Mouse (Mus musculus): ENCODE data around the gene Slc9a3r1.
A peak's percentile ranks its signal among the peaks of the same experiment; 100 is the strongest.

The Slc9a3r1 gene

DNA sequence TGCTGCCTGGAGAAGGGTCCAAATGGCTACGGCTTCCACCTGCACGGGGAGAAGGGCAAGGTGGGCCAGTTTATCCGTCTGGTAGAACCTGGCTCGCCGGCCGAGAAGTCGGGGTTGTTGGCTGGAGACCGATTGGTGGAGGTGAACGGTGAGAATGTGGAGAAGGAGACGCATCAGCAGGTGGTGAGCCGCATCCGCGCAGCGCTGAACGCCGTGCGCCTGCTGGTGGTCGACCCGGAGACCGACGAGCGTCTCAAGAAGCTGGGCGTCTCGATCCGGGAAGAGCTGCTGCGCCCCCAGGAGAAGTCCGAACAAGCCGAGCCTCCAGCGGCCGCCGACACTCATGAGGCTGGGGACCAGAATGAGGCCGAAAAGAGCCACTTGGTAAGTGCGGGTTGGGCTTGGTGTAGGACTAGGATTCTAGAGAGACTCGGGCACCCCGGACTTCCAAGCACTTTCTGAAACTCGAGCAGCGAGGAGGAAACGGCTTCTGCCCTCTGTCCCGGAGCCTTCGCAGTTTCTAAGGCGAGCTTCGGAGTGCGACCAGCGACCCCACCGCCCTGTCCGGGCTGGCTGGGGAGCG lies 518 bp downstream of the Slc9a3r1 start:
- no peak for DNase-seq

DNA sequence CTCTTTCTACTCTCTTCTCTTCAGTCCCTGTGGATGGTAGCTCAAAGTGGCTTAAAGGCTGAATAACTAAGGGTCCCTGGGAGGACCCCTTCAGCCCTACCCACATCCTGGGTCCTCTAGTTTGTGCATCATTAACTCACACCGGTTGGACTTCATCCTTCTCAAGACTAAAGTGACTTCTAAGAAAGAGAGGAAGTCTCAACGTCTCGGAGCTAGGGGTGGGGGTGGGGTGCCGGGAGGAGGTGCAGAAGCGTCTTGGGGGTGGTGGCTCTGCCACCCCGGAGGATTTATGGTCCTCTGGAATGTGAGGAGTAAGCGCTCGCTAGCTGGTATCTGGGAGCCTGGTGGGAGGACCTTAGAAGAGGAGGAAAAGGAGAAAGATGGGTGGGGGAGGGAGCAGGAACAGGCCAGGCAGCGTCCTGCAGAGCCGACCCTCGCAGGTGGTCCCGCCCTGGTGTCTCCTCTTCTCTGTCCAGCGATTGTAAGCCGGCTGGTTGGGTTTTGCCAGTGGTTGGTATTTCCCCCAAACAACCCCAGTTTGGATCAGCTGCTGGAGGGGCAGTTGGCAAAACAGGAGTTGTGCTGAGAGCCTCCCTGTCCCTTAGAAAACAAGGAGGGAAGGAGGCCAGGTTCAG lies 1.3 kb downstream of the Slc9a3r1 start:
- DNase-seq: no peak

DNA sequence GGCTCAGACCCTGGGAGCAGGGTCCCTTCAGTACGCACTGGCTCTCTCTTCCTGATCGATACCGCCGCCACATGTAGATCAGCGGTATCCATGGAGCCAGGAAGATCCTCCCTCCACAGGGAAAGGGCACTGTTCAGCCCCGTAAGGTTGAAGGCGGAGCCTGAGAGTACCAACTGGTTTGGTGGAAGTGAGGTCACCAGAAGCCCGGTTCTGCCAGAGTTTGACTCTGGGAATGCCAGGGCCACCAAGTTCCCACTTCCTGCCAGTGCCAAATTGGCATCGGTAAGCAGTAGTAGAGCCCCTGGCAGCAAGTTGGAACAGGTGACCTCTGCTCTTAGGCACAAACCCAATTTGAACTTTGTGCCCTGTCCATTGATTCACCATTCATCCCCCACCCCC lies 1.8 kb downstream of the Slc9a3r1 start:
- DNase-seq: peak; percentile 77

DNA sequence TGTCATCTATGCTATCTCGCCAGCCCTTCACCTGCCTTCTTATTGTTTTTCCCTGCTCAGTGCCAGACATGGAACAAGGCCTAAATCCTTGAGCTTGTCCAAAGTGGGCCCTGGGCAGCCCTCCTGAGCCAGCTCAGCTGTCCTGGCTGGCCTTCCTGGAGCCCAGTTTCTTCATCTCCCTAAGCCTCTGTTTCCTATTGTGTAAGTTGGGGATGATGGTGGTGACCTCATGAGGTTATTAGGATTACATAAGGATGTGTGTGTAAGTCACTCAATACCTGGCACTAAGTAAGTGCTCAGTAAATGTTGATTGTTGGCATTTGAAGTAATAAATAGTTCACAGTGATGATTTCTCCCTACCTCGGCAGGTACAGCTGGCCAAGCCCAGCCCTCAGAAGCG lies 3.6 kb downstream of the Slc9a3r1 start:
- no peak for DNase-seq

DNA sequence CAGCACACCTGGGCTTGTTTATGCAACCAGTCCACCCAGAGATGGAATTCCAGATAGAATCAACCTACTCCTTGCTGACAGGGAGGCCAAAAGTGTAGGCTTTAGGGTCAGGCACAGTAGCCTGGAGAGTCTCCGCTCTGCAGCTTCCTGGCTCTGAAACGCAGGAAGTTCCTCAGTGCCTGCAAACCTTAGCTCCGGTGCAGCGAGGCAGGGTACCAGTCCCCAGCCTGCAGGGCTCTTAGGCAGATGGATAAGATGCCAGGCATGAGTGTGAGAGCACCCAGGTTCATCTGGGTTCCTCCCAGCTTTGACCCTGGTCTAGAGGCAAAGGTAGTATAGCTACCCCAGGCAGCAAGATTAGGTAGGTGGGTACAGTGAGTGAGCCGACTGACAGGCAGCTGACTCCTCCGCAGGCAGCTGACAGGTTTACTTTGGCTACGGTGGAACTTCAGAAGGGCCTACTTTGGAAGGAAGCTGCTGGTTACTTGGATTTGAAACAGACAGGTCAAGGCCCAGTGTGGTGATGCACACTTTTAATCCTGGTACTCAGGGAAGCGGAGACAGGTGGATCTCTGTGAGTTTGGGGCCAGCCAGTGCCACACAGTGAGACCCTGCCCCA lies 4.6 kb downstream of the Slc9a3r1 start:
- no peak for DNase-seq

DNA sequence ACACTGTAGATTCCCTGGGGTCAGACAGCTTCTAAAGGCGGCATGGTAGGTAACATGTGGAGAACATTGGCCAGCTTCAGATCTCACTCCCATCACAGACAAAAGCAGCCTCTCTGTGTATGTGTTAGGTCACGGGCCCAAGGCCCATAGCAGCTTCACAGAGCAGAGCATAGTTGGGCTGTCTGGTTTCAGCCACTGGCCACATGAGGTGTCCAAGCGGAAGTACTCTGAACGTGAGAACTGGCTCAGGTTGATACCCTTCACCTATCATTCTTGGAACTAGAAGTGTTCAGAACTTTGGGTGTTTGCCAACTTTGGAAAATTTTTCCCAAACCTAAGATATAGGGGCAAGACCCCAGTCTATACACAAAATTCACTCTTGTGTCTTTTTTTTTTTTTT lies 6.3 kb downstream of the Slc9a3r1 start:
- DNase-seq: no peak

DNA sequence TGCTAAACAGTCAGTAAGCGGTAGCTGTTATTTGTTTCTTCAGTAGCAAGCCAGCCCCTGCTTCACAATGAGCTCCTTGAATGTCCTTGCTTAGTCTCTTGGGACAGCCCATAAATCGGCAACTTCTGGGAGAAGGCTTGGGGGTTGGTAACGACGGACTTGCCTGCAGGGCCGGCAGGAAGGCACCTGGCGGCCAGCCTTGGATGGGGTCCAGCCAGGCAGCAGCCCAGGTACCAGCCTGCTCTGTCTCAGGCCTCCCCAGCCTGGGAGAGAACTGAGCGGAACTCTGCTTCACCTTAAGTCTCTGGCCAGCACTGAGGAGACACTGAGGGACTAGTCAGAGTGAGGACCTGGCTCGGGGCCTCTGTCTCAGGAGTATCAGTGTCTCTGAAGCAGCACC lies 8.0 kb downstream of the Slc9a3r1 start:
- DNase-seq: no peak

DNA sequence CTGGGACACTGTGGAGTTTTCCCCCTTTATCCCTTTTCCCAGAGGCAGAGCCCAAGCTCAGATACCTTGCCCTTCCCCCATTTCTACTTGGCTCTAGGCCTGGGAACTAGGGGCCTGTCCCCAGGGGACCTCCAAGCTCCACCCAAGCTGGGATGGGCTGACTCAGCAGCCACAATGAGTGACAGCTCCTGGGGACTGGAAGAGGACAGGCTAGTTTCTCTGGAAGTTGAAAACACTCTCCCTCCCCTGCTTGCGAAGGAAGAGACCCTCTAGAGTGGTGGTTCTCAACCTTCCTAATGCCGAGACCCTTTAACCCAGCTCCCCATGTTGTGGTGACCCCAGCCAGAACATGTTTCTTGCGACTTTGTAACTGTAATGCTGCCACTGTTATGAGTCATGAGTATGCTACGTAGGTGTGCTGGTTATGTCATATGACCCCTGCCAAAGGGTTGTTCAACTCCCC lies 9.7 kb downstream of the Slc9a3r1 start:
- no peak for DNase-seq

DNA sequence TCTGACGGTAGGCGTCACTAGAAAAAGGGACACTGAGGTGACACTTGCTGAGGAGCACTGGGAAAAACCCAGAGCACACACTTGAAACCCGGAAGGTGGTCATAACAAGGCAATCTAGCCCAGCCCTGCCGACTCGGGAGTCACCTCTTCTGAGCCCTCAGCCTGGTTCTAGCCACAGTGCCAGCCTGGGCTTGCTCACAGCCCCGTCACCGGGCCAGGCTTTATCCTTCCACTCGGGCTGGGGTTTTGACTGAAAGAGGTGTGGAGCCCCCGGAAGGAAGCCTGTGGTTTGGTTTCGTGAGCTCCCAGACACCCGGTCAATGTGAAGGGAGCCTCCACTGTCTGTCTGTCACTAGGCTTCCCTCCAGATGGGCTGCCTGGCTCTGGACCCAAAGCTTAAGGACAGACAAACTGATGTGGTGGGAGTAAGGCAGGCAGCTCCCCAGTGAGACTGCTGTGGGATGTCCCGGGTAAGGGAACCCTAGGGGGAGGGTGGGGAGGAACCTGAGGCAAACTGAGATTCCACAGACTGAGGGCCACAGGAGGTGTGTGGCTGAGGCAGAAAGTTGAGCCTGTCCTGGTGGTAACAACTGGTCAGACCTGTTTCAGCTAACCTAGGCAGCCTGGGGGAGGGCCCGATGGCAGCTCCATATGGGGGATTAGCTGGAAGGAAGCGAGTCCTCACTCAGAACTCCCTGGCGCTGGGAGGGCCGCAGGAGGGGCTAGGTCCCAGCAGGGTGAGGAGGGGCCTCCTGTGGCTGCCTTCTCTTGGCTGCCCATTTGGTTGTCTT lies 10.6 kb downstream of the Slc9a3r1 start:
- no peak for DNase-seq

DNA sequence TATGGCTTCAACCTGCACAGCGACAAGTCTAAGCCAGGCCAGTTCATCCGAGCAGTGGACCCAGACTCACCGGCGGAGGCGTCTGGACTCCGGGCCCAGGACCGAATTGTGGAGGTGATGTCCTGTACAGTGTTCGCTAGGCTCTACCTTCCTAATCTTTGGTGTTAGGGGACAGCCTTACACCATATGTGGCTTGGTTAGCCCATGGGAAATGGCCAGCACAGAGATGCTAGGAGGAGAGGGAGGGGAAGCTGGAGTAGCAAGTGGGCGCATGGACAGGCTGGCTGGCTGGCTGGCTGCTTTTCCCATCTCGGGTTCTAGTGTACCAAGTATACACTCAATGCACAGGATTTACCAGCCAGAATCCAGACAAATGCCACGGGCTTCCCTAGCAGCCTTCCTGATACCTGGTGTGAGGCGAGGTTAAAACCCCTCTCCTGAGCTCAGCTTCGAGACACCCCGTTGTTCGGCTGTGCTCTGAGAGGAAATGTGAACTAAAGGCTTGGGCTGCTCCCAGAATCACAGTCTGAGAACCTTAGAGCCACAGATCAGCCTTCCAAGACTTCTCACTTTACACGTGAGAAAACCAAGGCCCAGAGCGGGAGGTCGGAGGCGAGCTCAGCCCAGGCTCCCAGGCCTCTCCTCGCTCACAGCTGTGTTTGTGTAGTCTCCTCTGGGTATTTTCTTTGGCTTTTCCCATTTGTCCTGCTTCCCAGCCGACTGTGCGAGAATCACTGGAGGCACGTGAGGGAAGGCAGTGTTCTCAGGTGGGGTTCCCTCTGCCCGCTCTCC lies 13.5 kb downstream of the Slc9a3r1 start:
- no peak for DNase-seq

DNA sequence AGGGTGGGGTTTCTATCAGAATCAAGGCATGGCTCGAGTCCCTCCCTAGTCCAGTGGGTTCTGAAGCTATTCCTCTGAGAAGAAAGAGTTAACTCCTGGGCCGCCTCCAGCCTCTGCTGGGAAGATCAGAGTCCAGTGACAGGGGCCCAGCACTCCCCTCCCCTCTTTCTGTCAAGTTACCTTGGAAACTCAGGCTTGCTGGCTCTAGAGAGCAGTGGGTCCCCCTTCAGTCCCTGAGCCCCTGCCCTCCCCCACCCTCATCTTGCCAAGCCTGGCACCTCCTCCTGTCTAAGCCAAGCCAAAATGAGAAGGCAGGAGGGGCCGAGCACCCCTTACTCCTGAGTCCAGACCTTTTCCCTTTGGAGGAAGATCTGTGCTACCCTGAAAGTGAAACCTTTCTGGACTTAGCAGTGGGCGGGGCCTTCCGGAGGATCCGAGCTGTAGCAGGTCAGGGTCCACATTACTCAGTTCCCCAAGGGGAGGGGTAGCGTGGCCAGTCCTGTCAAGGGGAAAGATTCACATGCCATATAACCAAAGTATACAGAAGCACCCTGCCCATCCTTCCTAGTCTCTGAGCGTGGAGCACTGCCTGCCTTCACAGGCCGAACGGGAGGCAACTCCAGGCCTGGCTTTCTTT lies 14.5 kb downstream of the Slc9a3r1 start:
- no peak for DNase-seq

DNA sequence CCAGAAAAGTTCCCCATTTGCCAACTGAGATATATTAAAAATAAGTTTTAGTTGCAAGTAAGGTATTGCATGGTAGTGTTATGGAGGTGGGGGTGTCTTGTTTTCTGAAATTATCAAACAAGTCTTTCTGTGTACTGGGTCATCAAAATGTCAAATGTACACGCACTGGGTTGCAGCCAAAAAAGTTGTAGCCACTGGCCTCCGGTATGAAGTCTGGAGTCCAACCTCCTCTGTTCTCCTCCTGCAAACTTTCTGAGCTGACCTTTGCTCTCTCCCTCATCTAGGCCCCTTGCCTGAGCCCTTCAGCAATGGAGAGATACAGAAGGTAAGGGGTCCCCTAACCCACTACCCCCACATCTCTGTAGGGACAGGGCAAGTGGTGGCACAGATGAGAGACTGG lies 15.6 kb downstream of the Slc9a3r1 start:
- DNase-seq: no peak

DNA sequence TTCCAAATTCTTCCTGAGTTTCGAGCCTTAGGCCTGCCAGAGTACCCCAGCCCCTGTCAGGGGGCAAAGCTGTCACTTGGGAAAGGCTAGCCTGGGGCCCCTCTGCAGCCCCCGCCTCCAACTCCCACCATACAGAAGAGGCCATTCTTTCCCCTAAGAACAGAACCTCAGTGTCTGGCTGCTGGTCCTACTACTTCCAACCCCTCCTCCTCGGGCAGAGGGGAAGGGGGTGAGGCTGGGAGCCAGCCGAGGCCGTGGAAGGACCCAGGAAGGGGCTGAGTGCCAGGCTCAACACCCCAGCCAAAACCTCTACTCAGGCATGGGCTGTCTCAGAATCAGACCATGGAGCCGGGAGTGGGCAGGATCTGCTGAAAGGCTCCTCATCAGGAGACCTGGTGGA lies 16.1 kb downstream of the Slc9a3r1 start:
- no peak for DNase-seq

DNA sequence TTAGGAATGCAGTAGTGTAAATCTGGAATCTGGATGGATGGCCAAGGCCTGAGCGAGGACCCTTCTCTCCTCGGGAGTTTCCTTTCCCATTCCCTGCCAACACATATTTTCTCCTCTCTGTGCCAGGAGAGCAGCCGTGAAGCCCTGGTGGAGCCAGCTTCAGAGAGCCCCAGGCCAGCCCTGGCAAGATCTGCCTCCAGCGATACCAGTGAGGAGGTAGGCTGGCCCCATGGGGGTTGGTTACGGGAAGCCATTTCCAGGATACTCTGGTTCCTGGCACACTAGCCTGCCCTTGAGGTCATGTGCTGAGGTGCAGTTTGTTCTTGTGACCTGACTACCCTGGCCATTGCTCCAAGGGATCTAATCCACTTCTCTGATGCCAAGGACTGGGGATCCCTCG lies 16.7 kb downstream of the Slc9a3r1 start:
- DNase-seq: no peak

DNA sequence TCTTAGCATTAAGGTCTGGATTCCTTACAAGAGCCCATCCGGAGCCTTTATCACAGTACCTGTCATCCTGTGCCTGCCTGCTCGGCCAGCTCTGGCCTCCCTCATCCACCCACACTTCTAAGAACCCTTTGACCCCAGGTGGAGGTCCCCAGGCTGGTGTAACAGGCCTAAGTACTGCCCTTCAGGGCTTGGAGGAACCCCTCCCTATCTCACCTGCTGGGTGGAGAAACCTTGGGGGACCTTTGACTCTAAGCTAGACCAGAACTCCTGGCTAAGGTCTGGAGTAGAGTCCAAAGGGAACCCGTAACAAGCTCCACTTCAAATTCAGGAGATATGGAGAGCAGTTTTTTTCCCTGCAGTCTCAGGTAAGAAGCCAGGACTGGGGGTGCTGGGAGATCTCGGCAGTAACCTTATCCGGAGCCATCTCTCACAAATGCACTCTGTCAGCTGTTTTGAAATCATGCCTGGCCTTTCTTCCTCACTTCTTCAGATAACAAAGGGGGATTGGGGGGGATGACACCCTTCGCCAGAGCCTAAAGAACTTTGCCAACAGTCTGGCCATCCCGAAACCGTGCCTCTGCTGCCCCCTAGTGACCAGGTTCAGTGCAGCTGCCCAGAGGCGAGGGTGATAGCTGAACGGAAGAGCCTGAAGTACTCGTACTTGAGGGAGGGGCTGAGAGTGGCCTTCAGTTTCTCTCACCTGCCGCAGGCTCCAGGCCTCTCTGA lies 18.9 kb downstream of the Slc9a3r1 start:
- peak; percentile 85 for DNase-seq

DNA sequence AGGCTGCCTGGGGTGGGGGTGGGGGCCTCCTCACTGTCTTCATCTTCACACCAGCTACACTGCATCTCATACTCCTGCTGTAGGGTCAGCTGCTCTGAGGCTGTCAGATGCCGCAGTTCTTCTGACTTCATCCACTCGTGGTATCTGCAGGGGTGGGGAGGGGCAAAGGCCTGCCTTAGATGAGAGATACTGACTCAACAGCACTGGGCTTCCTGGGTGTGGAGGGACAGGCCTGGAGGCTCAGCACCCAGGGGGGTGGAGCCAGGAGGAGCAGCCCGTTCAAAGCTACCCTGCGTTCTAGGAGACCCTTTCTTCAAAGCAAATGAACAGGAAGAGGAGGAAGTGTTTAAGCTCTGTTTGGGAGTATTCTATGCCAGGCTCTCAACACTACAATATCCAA lies 21.8 kb downstream of the Slc9a3r1 start:
- no peak for DNase-seq

DNA sequence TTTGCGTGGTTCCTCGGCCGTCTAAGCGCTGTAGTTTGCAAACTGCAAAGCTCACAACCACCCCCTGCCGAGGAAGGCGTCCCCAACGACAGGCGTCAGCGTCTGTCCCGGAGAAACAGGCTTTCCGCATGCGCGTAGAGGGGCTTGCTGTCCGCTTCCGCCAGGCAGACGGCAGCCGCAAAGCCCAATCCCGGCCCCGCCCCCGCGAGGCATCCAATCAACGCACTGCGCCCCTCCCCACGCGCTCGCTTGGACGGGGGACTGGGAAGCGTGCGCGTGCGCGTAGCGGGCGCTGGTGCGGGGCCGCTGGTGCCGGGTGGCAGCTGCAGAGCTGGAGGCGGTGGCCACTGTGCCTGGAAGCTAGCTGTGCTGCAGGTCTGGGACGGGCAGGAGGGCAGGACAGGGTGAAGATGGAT lies 24.1 kb downstream of the Slc9a3r1 start, which contains the start of gene Tmem104:
Gene Tmem104, plus strand, starts transcription at position 264 of the 416 bp plus-strand sequence.
- peak; percentile 99 for DNase-seq

DNA sequence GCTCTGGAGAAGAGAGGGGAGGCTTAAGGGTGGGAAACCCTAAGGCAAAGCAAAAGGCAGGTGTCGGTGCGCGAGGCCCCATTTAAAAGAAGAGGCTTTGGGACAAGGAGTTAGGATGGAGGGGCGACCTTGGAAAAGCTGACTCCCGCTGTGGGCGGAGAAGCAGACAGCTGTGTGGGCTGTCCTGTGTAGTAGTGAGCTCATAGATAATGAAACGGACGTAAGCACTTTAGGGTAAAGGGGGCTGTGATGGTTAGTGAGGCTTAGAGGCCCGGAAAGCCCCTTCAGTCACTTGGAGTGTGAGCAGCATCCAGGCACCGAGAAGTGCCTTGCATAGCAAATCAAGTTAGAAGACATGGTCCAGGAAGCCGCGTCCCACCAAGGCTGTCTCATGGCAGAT lies 24.6 kb downstream of the Slc9a3r1 start, which contains the start of gene Nat9:
Gene Nat9, minus strand, starts transcription at position 167 of the 400 bp plus-strand sequence.
- no peak for DNase-seq

DNA sequence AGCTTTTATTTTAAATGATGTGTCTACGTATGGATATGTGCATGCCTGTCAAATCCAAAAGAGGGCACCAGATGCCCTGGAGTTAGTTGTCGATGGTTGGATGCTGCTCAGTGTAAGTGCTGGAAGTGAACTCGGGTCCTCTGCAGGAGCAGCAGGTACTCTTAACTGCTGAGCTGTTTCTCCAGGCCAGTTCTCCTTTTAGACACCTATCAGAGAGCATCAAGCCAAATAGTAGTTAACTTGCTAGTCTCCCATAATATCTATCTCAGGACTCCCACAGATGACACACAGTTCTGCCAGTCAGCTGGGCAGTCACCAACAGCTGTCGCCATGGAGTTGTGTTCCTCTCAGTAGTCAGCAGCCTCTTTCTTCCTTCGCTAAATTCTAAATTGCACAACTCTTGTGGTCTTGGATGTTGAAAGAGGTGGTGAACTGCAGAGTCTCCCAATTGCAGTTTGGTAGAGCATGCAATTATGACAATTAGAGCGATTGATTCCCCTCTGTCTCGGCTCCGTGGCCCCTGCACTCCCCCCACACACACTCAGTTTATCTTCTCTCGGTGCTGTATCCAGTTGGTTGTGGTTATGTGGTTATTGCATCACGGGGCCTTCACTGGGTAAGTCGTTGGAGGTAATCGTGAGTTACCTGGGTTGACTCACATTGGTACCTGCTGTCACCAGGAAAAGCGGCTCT lies 25.5 kb downstream of the Slc9a3r1 start:
- DNase-seq: no peak

DNA sequence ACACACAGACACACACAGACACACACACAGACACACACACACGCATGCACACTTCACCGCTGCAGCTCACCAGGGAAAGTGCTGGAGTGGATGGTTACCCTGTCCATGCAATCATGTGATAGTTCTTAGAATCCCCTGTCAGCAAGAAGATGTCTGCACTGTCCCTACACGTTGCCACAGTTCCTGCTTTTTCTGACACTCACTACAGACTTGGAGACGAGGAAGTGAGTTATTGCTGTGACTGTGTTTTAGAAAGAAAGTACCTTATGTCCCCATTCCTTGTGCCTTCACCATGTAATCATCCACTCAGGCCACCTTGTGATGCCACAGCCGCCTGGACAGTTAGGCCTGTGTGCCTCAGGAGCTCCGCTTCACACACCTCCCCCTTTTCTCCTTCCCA lies 26.2 kb downstream of the Slc9a3r1 start:
- DNase-seq: no peak

DNA sequence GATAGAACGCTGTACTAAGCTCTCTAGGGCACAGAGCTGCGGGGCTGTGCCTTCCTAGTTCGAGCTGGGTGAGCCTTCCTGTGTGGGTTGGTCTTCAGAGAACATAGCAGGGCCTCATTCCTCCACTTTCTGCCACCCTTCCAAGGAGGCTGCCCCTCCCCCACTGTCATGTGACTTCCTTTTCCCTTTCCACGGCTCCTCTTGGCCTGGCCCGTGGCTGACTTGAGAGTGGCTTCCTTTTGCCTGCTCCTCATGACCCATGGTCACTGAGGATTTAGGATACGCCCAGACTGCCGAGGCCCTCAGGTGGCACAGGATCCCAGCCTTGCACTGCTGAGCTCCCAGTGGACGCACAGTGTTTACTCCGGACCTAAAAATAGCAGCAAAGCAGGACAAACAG lies 29.0 kb downstream of the Slc9a3r1 start:
- DNase-seq: no peak
